Mouse (Mus musculus) hindbrain, embryonic 12.5 days (tissue): Measurements from ENCODE around the gene Serpinb3c. TPM values are rescaled to one million over a fixed set of nuclear protein-coding genes. Genes with fewer than 3 reads are reported as not detected.
A peak's percentile ranks its signal among the peaks of the same experiment; 100 is the strongest.
"Not testable (repeated sequence)": the region's sequence is repeated elsewhere in the genome, so short reads cannot be mapped to it uniquely, and the experiment has no call there.

Source experiments
- ATAC-seq: fragments of 200-750 bp; cut with Nextera tagmentation; 2 replicates; pipeline ENCODE4 v1.8.0; 2017; ENCODE audit warnings: moderate TSS enrichment; ENCODE audit not compliant: low FRiP score
- H3K27ac ChIP-seq: fragments of 300-500 bp; sonication (generic); 2 replicates; pipeline ENCODE4 v1.5.1; 2016; ENCODE audit warnings: mild to moderate bottlenecking
- H3K27me3 ChIP-seq: fragments of 300-500 bp; sonication (generic); 2 replicates; pipeline ENCODE4 v1.6.1; 2016; ENCODE audit warnings: mild to moderate bottlenecking
- H3K36me3 ChIP-seq: fragments of 300-500 bp; sonication (generic); 2 replicates; pipeline ENCODE4 v1.6.1; 2016; ENCODE audit warnings: mild to moderate bottlenecking
- H3K4me1 ChIP-seq: fragments of 300-500 bp; sonication (generic); 2 replicates; pipeline ENCODE4 v1.6.1; 2016
- H3K4me2 ChIP-seq: fragments of 300-500 bp; sonication (generic); replicated peaks from 2 replicates; pipeline ENCODE4 v1.6.1; 2016; ENCODE audit warnings: mild to moderate bottlenecking
- H3K4me3 ChIP-seq: fragments of 300-500 bp; sonication (generic); 2 replicates; pipeline ENCODE4 v1.5.1; 2016; ENCODE audit warnings: mild to moderate bottlenecking
- H3K9ac ChIP-seq: fragments of 300-500 bp; sonication (generic); 2 replicates; pipeline ENCODE4 v1.6.1; 2016; ENCODE audit warnings: mild to moderate bottlenecking, moderate library complexity
- H3K9me3 ChIP-seq: fragments of 300-500 bp; sonication (generic); replicated peaks from 2 replicates; pipeline ENCODE4 v1.6.1; 2016; ENCODE audit warnings: mild to moderate bottlenecking
- WGBS: fragments of 180-500 bp; shearing (Covaris S2); methylation state at CpG from one replicate; pipeline ENCODE4 v1.1.7; 2016; 5-methylcytosine and 5-hydroxymethylcytosine counted together
- polyA plus RNA-seq: library from polyadenylated mRNA; unstranded; fragments of >200 nt; fragmentation: Nextera tagmentation; extraction: Ambion mirVana; gene quantifications from 2 replicates; pipeline ENCODE4 v1.2.1, GENCODE M21; 2016

Serpinb3c gene
- not detected in 2 replicates for polyA plus RNA-seq

DNA sequence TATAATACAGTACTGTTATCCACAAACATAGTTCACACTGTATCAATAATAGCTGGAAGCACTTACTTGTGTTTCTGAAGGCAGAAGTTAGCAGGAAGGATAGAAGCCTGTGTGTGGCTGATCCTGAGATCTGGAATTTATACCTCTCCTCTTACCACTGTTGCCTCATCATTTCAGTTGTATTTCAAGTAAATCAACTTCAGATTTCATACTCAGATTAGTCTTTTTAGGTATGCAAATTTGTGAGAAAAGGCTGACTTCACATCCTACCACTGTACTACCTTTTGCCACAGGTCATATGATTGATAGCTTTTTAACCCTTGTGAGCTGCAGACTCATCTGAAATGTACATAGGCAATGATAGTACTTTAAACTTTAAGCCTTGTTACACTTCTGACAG is at the start of gene Serpinb3c, which contains the start of gene Serpinb3b:
Gene Serpinb3c, minus strand, starts transcription at position 111 of the 400 bp plus-strand sequence.
Gene Serpinb3b, minus strand, starts transcription at position 101 of the 400 bp plus-strand sequence.
- H3K27me3 ChIP-seq, H3K36me3 ChIP-seq, H3K9me3 ChIP-seq, H3K4me2 ChIP-seq, H3K9ac ChIP-seq, H3K4me3 ChIP-seq, ATAC-seq, H3K27ac ChIP-seq, H3K4me1 ChIP-seq: not testable (repeated sequence)

DNA sequence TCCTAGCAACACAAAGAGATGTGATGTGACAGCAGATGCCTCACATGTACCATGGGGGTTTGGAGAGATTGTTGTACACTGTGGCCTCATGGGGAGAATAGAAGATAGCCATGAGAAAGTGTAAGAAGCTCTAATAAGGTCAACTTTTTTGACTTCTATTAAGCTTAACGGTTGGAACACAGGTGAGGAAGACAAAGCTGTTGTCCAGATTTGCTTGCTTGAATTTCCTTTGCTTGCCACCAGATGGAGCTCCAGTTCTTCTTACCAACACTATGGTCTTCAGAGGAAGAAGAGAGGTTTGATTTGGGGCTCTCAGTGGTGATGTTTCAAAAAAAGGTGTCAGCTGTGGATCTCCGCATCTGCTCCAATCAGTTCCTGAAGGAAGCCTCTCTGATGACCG is 35.0 kb downstream of the Serpinb3c start:
- not testable (repeated sequence) for H3K4me1 ChIP-seq, H3K27ac ChIP-seq, H3K36me3 ChIP-seq, H3K27me3 ChIP-seq, H3K4me2 ChIP-seq, H3K4me3 ChIP-seq, H3K9me3 ChIP-seq, H3K9ac ChIP-seq
- WGBS = 44% methylated on average over 3 of the region's 3 CpGs
- ATAC-seq = peak; percentile 35; the same call in 1 of the 2 replicates

Other genes starting within 250 kb of the Serpinb3c start
- not detected in 2 replicates for gene Serpinb3a, start 226.1 kb downstream of the Serpinb3c start, polyA plus RNA-seq
- not detected in 2 replicates for gene Serpinb3d, start 194.9 kb downstream of the Serpinb3c start, polyA plus RNA-seq
- gene Serpinb3b, start within 50 bp of the Serpinb3c start, polyA plus RNA-seq = not detected in 2 replicates
- not detected in 2 replicates for gene Serpinb11, start 82.8 kb upstream of the Serpinb3c start, polyA plus RNA-seq
- gene Serpinb7, start 121.3 kb upstream of the Serpinb3c start, polyA plus RNA-seq = not detected in 2 replicates
- 0.16 TPM in 1 of 2 replicates, not detected in the other for gene Serpinb2, start 233.1 kb upstream of the Serpinb3c start, polyA plus RNA-seq